Mouse (Mus musculus) adrenal gland, adult 18-20 months (tissue): Measurements from ENCODE around the gene Zmynd8. TPM values are rescaled to one million over a fixed set of nuclear protein-coding genes. Genes with fewer than 3 reads are reported as not detected.
A peak's percentile ranks its signal among the peaks of the same experiment; 100 is the strongest.

Source experiments
- DNase-seq, 2 experiments: peaks; one replicate each; pipeline ENCODE4 v3.0.0; 2021 to 2022; ENCODE audit warnings: low spot score in 2 of 2
- total RNA-seq, 2 experiments: library from RNA; stranded (reverse); gene quantifications; 1 replicate in 1 of 2; 2 replicates in 1 of 2; pipeline ENCODE4 v1.2.3; 2021

Zmynd8 gene
- total RNA-seq, 2 experiments from 2014 or later: 45.8 to 48.8 TPM

- no peak for DNase-seq
Measured at GRCm38 (mm10) chr2:165839317-165839652, 59.5 kb downstream of the Zmynd8 start.

DNA sequence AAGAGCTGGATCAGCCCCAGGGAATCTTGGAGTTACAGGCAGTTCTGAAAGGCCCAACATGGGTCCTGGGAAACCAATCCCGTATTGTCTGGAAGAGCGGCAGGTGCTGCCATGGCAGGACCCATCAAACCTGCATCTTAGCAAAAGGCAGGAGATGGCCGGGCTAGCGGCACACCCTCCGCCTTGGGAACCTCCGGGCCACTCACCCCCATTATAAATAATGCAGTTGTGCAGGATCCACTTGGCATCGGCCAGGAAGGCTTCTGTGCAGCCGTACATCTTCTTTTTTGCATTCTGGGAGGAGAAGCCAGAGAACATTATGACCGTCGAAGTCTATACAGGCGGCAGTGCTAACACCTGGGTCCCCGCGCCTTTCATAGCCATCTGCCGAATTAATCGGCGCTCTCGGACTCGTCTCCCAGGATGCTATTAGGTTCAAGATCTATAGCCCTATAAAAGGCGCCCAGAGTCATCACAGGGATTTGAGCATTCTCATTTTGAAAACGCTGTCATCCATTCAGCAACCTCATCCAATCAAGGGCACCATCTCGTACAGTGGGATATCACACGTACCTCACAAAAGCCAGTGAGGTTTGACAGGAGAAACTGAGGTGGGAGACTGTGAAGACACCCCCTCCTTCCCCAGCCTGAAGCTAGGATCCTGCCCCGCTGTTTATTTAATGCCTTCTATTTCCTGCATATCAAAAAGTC, 60.1 kb downstream of the Zmynd8 start:
- no peak for DNase-seq

- DNase-seq: no peak
Measured at GRCm38 (mm10) chr2:165834601-165835000, 64.2 kb downstream of the Zmynd8 start.

DNA sequence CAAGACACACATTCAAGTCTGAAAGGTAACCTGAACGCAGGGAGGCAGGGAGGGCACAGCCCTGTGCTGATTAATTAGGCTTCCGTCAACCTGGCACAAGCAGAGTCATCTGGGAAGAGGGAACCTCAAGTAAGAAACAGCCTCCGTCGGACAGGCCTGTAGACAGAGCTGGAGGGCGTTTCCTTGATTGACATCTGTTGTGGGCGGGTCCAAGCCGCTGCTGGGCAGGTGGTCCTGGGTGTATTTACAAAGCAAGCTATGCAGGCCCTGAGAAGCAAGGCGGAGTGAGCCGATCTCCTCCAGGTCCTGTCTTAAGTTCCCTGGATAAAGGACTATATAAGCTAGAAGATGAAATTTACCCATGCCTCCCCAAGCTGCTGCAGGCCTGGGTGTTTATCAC, 65.3 kb downstream of the Zmynd8 start:
- DNase-seq: no peak

- no peak for DNase-seq
Measured at GRCm38 (mm10) chr2:165832720-165833119, 66.1 kb downstream of the Zmynd8 start.

DNA sequence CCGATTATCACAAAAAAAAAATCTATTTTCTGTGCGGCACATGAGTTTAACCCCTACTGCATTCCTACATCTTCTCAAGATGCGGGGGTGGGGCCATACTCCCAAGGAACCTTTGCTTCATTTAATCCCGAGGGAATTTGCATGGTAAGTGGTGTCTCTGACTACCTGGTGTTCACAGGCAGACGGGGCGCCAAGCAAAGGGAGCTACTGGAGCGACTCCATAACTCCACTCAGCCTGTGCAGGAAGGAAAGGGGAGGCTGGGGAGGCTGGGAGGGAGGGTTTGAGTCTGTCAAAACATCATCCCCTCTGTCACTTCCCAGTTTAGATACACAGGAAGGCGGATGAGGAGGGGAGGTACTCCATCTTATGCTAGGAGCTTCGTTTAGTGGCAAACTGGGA, 66.5 kb downstream of the Zmynd8 start:
- no peak for DNase-seq

DNA sequence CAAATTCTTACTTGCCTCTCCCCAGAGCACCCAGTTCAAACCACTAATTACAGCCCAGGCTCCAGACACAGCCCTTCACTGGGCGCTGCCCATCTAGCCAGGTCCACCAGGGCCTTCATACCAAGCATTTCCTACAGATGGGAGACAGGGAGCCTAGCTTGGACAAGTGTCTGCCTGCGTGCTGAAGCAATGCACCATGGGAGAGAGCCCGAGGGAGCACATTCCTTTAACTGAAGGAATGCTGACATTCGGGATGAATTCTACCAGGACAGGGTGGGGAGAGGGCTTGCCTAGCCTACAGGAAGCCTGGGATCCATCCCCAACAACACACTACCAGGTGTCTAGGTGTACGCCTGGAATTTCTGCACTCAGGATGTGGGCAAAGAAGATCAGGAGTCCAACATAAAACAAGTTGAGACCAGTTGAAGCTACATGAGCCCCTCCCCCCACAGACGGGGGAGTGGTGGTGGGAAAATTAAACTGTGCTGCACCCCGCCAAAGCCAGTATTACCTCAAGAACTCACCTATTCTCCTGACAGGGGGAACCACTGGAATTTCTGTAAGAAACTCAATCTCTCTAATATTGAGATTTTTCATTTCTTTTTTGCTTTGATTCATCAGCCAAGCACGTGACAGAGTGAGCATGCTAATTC, 67.1 kb downstream of the Zmynd8 start:
- DNase-seq: no peak

- no peak for DNase-seq
Measured at GRCm38 (mm10) chr2:165828770-165829169, 70.0 kb downstream of the Zmynd8 start.

- DNase-seq: peak; percentile 69 to 76
Measured at GRCm38 (mm10) chr2:165825964-165826712, 72.7 kb downstream of the Zmynd8 start.

- DNase-seq: no peak
Measured at GRCm38 (mm10) chr2:165825261-165825900, 73.4 kb downstream of the Zmynd8 start.

- no peak for DNase-seq
Measured at GRCm38 (mm10) chr2:165824826-165825225, 74.0 kb downstream of the Zmynd8 start.

- no peak for DNase-seq
Measured at GRCm38 (mm10) chr2:165822478-165822877, 76.3 kb downstream of the Zmynd8 start.

- no peak for DNase-seq
Measured at GRCm38 (mm10) chr2:165821671-165822070, 77.1 kb downstream of the Zmynd8 start.

GRCm38 (mm10) chr2:165820504-165821095, 78.2 kb downstream of the Zmynd8 start:
- no peak for DNase-seq

- no peak for DNase-seq
Measured at GRCm38 (mm10) chr2:165820073-165820472, 78.7 kb downstream of the Zmynd8 start.

- peak; percentile 43 to 51 for DNase-seq
Measured at GRCm38 (mm10) chr2:165818985-165819948, 79.5 kb downstream of the Zmynd8 start.

DNA sequence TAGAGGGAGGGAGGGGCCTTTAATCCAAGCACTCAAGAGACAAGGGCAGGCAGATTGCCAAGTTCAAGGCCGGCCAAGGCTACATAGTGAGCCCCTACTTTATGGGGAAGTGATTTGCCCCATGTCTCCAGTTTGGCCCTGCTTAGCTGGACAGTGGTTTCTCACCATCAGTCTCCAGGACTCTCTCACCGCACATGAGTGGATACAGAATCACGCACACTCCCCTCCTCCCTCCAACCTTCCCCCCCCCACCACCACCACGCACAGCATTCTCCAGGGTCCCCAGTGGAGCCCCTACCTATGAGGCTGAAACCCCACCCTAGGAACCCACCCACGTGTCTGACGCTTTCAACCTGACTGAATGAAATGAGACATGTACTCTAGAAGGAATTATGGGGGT, 80.2 kb downstream of the Zmynd8 start:
- DNase-seq: no peak

- no peak for DNase-seq
Measured at GRCm38 (mm10) chr2:165817437-165817836, 81.4 kb downstream of the Zmynd8 start.

GRCm38 (mm10) chr2:165815103-165815880, 83.5 kb downstream of the Zmynd8 start:
- DNase-seq: no peak
